Mouse (Mus musculus): ENCODE measurements at regions not wholly inside any gene's neighbourhood (a gene's known extent, or its start where the extent isn't known, plus 50 kb on each side); places are given as distances from the start of the nearest gene placed in this dataset.
"Not testable (repeated sequence)": the region's sequence is repeated elsewhere in the genome, so short reads cannot be mapped to it uniquely, and the experiment has no call there.

GRCm38 (mm10) chr4:53261556-53262140 is 102.0 kb upstream of the Abca1 start:
- no peak for DNase-seq

- DNase-seq = no peak
Observed at GRCm38 (mm10) chr4:53258975-53259374, 99.3 kb upstream of the Abca1 start.

- no peak for DNase-seq
Observed at GRCm38 (mm10) chr4:53256996-53257395, 97.3 kb upstream of the Abca1 start.

- no peak for DNase-seq
Observed at GRCm38 (mm10) chr4:53254483-53254882, 94.8 kb upstream of the Abca1 start.

- DNase-seq = peak; percentile 82 to 90
Observed at GRCm38 (mm10) chr4:53253680-53254079, 94.0 kb upstream of the Abca1 start.

GRCm38 (mm10) chr4:53250325-53250724 is 90.6 kb upstream of the Abca1 start:
- DNase-seq = no peak

GRCm38 (mm10) chr4:53246083-53246747 is 86.5 kb upstream of the Abca1 start:
- DNase-seq = no peak

GRCm38 (mm10) chr4:53245553-53245952 is 85.9 kb upstream of the Abca1 start:
- no peak for DNase-seq

GRCm38 (mm10) chr4:53243473-53243872 is 83.8 kb upstream of the Abca1 start:
- not testable (repeated sequence) for DNase-seq

- no peak for DNase-seq
Observed at GRCm38 (mm10) chr4:53239856-53240255, 80.2 kb upstream of the Abca1 start.

GRCm38 (mm10) chr4:53238314-53239259 is 78.9 kb upstream of the Abca1 start:
- DNase-seq = no peak

GRCm38 (mm10) chr4:53235870-53236269 is 76.2 kb upstream of the Abca1 start:
- no peak for DNase-seq

GRCm38 (mm10) chr4:53232436-53232835 is 72.7 kb upstream of the Abca1 start:
- DNase-seq = no peak

GRCm38 (mm10) chr4:53231867-53232266 is 72.2 kb upstream of the Abca1 start:
- no peak for DNase-seq

- DNase-seq = no peak
Observed at GRCm38 (mm10) chr4:53231046-53231445, 71.4 kb upstream of the Abca1 start.

GRCm38 (mm10) chr4:53228444-53228843 is 68.7 kb upstream of the Abca1 start:
- DNase-seq = no peak

- DNase-seq = no peak
Observed at GRCm38 (mm10) chr4:53227771-53228170, 68.1 kb upstream of the Abca1 start.

- DNase-seq = no peak
Observed at GRCm38 (mm10) chr4:53227071-53227470, 67.4 kb upstream of the Abca1 start.

- DNase-seq = no peak
Observed at GRCm38 (mm10) chr4:53226376-53226775, 66.7 kb upstream of the Abca1 start.

- no peak for DNase-seq
Observed at GRCm38 (mm10) chr4:53223379-53223778, 63.7 kb upstream of the Abca1 start.

- DNase-seq = no peak
Observed at GRCm38 (mm10) chr4:53220809-53221208, 61.1 kb upstream of the Abca1 start.

- peak; percentile 36 to 38 for DNase-seq
Observed at GRCm38 (mm10) chr4:53219351-53219750, 59.7 kb upstream of the Abca1 start.

- peak; percentile 66 to 67 for DNase-seq
Observed at GRCm38 (mm10) chr4:53218752-53219151, 59.1 kb upstream of the Abca1 start.

GRCm38 (mm10) chr4:53218291-53218640 is 58.6 kb upstream of the Abca1 start:
- DNase-seq = no peak

Data from cerebellum, postnatal 10 days (tissue).